Mouse (Mus musculus): Measurements from ENCODE around the gene Cxcl17.

GRCm38 (mm10) chr7:25358721-25359206 lies 53.9 kb downstream of the Cxcl17 start:
- TF ChIP-seq TAL1 (IDR thresholded peaks at IDR 0.05; ENCODE audit: low read length) (no peak), GATA1 (IDR thresholded peaks at IDR 0.05; ENCODE audit: low read length) (no peak)

All from erythroblast, embryonic 14.5 days (primary cell).